Mouse (Mus musculus) stomach, embryonic 15.5 days (tissue): ENCODE measurements at regions not wholly inside any gene's neighbourhood (a gene's known extent, or its start where the extent isn't known, plus 50 kb on each side); places are given as distances from the start of the nearest gene placed in this dataset.

Experiments used
- ATAC-seq: fragments of 200-750 bp; cut with Nextera tagmentation; 2 replicates; pipeline ENCODE4 v1.8.0; 2017; ENCODE audit warnings: low read depth, moderate number of reproducible peaks, moderate TSS enrichment; ENCODE audit not compliant: insufficient read depth, low FRiP score
- H3K27ac ChIP-seq: fragments of 300-500 bp; sonication (generic); 2 replicates; pipeline ENCODE4 v1.5.1; 2015; ENCODE audit warnings: mild to moderate bottlenecking, inconsistent platforms
- H3K27me3 ChIP-seq: fragments of 300-500 bp; sonication (generic); replicated peaks from 2 replicates; pipeline ENCODE4 v1.6.1; 2015; ENCODE audit warnings: inconsistent platforms
- H3K36me3 ChIP-seq: fragments of 300-500 bp; sonication (generic); 2 replicates; pipeline ENCODE4 v1.6.1; 2015; ENCODE audit warnings: inconsistent platforms
- H3K4me1 ChIP-seq: fragments of 300-500 bp; sonication (generic); 2 replicates; pipeline ENCODE4 v1.6.1; 2015; ENCODE audit warnings: inconsistent platforms
- H3K4me2 ChIP-seq: fragments of 300-500 bp; sonication (generic); 2 replicates; pipeline ENCODE4 v1.6.1; 2015; ENCODE audit warnings: mild to moderate bottlenecking, inconsistent platforms
- H3K4me3 ChIP-seq: fragments of 300-500 bp; sonication (generic); replicated peaks from 2 replicates; pipeline ENCODE4 v1.5.1; 2015; ENCODE audit warnings: inconsistent platforms
- H3K9ac ChIP-seq: fragments of 300-500 bp; sonication (generic); 2 replicates; pipeline ENCODE4 v1.6.1; 2015; ENCODE audit warnings: inconsistent platforms
- H3K9me3 ChIP-seq: fragments of 300-500 bp; sonication (generic); 2 replicates; pipeline ENCODE4 v1.6.1; 2016; ENCODE audit warnings: inconsistent platforms
- whole genome bisulfite sequencing: fragments of 180-500 bp; shearing (Covaris S2); methylation state at CpG from one replicate; pipeline ENCODE4 v1.1.7; 2015; 5-methylcytosine and 5-hydroxymethylcytosine counted together

DNA sequence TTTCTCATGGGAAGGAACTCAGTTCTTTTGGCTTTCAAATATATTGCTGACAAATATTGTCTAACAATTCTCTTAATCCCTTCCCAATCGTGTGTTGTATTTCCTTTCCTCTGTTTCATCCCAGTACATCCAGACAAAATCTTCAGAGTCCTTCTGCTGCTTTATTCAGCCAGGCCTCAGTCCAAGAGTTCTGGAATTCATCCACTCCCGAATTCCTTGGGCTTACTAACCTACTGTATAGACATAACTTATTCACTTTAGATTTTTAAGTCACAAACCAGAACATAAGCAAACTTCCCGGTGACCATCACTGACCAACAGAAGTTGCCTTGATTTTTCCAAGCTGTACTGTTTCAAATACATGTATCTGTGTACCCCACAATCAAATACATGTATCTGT, 90.9 kb upstream of the Kitl start:
- peaks cover 1% of the 10 kb centered on the region; the same call in 1 of the 2 replicates for H3K4me1 ChIP-seq
- H3K27me3 ChIP-seq, result no peaks in the 10 kb centered on the region
- H3K36me3 ChIP-seq, result no peaks in the 10 kb centered on the region
- no peak overlapping the region for H3K4me2 ChIP-seq
- H3K27ac ChIP-seq, result no peak overlapping the region
- 51% methylated on average over 3 of the region's 3 CpGs for WGBS
- H3K9me3 ChIP-seq, result no peaks in the 10 kb centered on the region
- no peak for ATAC-seq
- no peak overlapping the region for H3K9ac ChIP-seq
- no peak overlapping the region for H3K4me3 ChIP-seq

GRCm38 (mm10) chr10:99919925-99920324, 95.5 kb upstream of the Kitl start:
- no peak overlapping the region for H3K27ac ChIP-seq
- H3K4me2 ChIP-seq, result no peak overlapping the region
- H3K9me3 ChIP-seq, result no peaks in the 10 kb centered on the region
- no peak overlapping the region for H3K9ac ChIP-seq
- no peaks in the 10 kb centered on the region for H3K27me3 ChIP-seq
- H3K36me3 ChIP-seq, result no peaks in the 10 kb centered on the region
- no peaks in the 10 kb centered on the region for H3K4me1 ChIP-seq
- no peak overlapping the region for H3K4me3 ChIP-seq
- no peak for ATAC-seq
- whole genome bisulfite sequencing, result 70% methylated on average over 2 of the region's 2 CpGs

GRCm38 (mm10) chr10:99918567-99919320, 96.7 kb upstream of the Kitl start:
- no peak overlapping the region for H3K27ac ChIP-seq
- no peak; the same call in 1 of the 2 replicates for ATAC-seq
- H3K4me1 ChIP-seq, result no peaks in the 10 kb centered on the region
- H3K4me2 ChIP-seq, result no peak overlapping the region
- no peaks in the 10 kb centered on the region for H3K36me3 ChIP-seq
- H3K27me3 ChIP-seq, result no peaks in the 10 kb centered on the region
- no peak overlapping the region for H3K9ac ChIP-seq
- 83% methylated on average over 7 of the region's 7 CpGs for WGBS
- no peak overlapping the region for H3K4me3 ChIP-seq
- no peaks in the 10 kb centered on the region for H3K9me3 ChIP-seq

DNA sequence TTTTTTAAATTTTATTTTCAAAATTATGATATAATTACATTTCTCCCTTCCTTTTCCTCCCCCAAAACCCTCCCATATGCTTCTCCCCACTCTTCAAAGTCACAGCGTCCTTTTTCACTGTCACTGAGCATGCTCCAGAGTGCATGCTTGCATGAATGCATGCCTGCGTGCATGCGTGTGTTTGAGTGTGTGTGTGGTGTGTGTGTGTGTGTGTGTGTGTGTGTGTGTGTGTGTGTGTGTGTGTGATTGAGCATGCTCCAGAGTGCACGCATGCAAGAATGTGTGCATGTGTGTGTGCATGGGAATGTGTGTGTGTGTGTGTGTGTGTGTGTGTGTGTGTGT, 101.6 kb upstream of the Kitl start:
- 62% methylated on average over 4 of the region's 4 CpGs for WGBS
- Histone ChIP-seq H3K9ac (no peak overlapping the region), H3K36me3 (no peaks in the 10 kb centered on the region), H3K9me3 (no peaks in the 10 kb centered on the region), H3K4me2 (peak overlapping the region; percentile 54), H3K4me3 (peak overlapping the region; percentile 42), H3K4me1 (no peaks in the 10 kb centered on the region), H3K27me3 (no peaks in the 10 kb centered on the region), H3K27ac (peak overlapping the region; percentile 73)
- no peak for ATAC-seq

GRCm38 (mm10) chr10:99913001-99913845, 102.2 kb upstream of the Kitl start:
- Histone ChIP-seq H3K27ac (peak overlapping the region; percentile 73), H3K9ac (no peak overlapping the region), H3K36me3 (no peaks in the 10 kb centered on the region), H3K9me3 (no peaks in the 10 kb centered on the region), H3K4me2 (peak overlapping the region; percentile 54), H3K4me1 (no peaks in the 10 kb centered on the region), H3K4me3 (peak overlapping the region; percentile 42), H3K27me3 (no peaks in the 10 kb centered on the region)
- ATAC-seq, result peak; percentile 70; the same call in 1 of the 2 replicates
- 13% methylated on average over 20 of the region's 20 CpGs for WGBS

DNA sequence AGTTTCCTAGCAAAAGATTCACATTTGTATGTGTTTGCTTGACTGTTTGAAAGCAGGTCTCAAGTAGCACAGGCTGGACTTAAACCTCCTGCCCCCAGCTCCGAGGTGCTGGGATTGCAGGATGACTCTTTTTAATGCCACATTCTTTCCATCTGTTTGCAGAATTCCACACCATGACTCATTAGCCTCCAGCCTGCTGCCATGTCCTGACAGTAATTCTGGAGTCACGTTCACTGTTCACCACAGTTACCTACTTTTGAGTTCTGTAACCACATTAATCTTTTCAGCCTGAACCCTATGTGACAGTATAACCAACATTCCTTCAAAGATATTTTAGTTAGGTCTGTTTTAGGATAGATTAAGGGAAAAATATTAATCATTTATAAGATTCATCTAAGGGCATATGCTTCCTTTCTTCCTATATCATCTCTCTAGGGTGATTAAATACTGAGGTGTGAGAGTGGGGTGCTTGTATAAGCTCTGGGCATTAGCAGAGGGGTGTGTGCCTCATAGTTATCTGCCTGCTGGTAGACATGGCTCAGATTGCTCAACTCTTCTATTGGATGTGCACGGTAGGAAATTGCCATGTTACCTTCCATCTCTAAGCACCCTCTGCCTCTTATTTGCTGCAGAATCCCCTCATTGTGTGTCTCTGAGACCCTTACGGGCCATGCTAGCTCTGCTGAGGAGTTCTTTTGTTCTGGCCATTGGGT, 105.3 kb upstream of the Kitl start:
- Histone ChIP-seq H3K9ac (no peak overlapping the region), H3K27me3 (no peaks in the 10 kb centered on the region), H3K36me3 (no peaks in the 10 kb centered on the region), H3K9me3 (no peaks in the 10 kb centered on the region), H3K4me3 (no peak overlapping the region), H3K4me2 (no peak overlapping the region), H3K4me1 (no peaks in the 10 kb centered on the region), H3K27ac (no peak overlapping the region)
- ATAC-seq, result no peak
- WGBS, result 64% methylated on average over 4 of the region's 4 CpGs

- ATAC-seq, result no peak
- Histone ChIP-seq H3K9ac (no peak overlapping the region), H3K4me2 (no peak overlapping the region), H3K27me3 (no peaks in the 10 kb centered on the region), H3K36me3 (no peaks in the 10 kb centered on the region), H3K4me3 (no peak overlapping the region), H3K27ac (no peak overlapping the region), H3K9me3 (no peaks in the 10 kb centered on the region), H3K4me1 (no peaks in the 10 kb centered on the region)
- 72% methylated on average over 4 of the region's 4 CpGs for WGBS
These were observed 107.4 kb upstream of the Kitl start for GRCm38 (mm10) chr10:99908044-99908443.

GRCm38 (mm10) chr10:99906778-99907435, 108.5 kb upstream of the Kitl start:
- Histone ChIP-seq H3K4me1 (no peaks in the 10 kb centered on the region), H3K36me3 (no peaks in the 10 kb centered on the region), H3K27ac (no peak overlapping the region), H3K9me3 (no peaks in the 10 kb centered on the region), H3K4me2 (no peak overlapping the region), H3K27me3 (no peaks in the 10 kb centered on the region), H3K9ac (no peak overlapping the region), H3K4me3 (no peak overlapping the region)
- ATAC-seq, result no peak
- 78% methylated on average over 6 of the region's 6 CpGs for WGBS

GRCm38 (mm10) chr10:99902280-99903231, 112.9 kb upstream of the Kitl start:
- H3K4me1 ChIP-seq, result no peaks in the 10 kb centered on the region
- H3K4me3 ChIP-seq, result no peak overlapping the region
- H3K36me3 ChIP-seq, result no peaks in the 10 kb centered on the region
- no peak overlapping the region for H3K9ac ChIP-seq
- H3K27ac ChIP-seq, result no peak overlapping the region
- H3K4me2 ChIP-seq, result no peak overlapping the region
- WGBS, result 57% methylated on average over 9 of the region's 9 CpGs
- ATAC-seq, result no peak
- no peaks in the 10 kb centered on the region for H3K9me3 ChIP-seq
- H3K27me3 ChIP-seq, result no peaks in the 10 kb centered on the region

- no peak overlapping the region for H3K9ac ChIP-seq
- H3K4me1 ChIP-seq, result no peaks in the 10 kb centered on the region
- no peaks in the 10 kb centered on the region for H3K36me3 ChIP-seq
- no peaks in the 10 kb centered on the region for H3K27me3 ChIP-seq
- H3K4me2 ChIP-seq, result no peak overlapping the region
- no peak overlapping the region for H3K27ac ChIP-seq
- H3K4me3 ChIP-seq, result no peak overlapping the region
- WGBS, result 82% methylated on average over 8 of the region's 8 CpGs
- H3K9me3 ChIP-seq, result no peaks in the 10 kb centered on the region
- ATAC-seq, result no peak
These were observed 114.2 kb upstream of the Kitl start for GRCm38 (mm10) chr10:99900955-99901835.
